Mouse (Mus musculus) myocyte (in vitro differentiated cells): ENCODE results near the gene Lrpap1. TPM values are rescaled to one million over a fixed set of nuclear protein-coding genes. Genes with fewer than 3 reads are reported as not detected.

ENCODE experiments used
- H3K27me3 ChIP-seq: one replicate; pipeline ENCODE4 v1.6.1; 2011; ENCODE audit not compliant: control insufficient read depth, insufficient read depth, insufficient read length
- H3K36me3 ChIP-seq: one replicate; pipeline ENCODE4 v1.6.1; 2011; ENCODE audit not compliant: control insufficient read depth, insufficient read depth
- H3K4me2 ChIP-seq: one replicate; pipeline ENCODE4 v1.6.1; 2011; ENCODE audit warnings: low read depth, control low read depth
- H3K4me3 ChIP-seq: one replicate; pipeline ENCODE4 v1.5.1; 2011; ENCODE audit warnings: mild to moderate bottlenecking, control low read depth, moderate library complexity
- H3K79me2 ChIP-seq: one replicate; pipeline ENCODE4 v1.6.1; 2011; ENCODE audit not compliant: control insufficient read depth, insufficient read depth
- H3ac ChIP-seq: one replicate; pipeline ENCODE4 v1.6.1; 2011; ENCODE audit not compliant: control insufficient read depth, insufficient read length
- CEBPB ChIP-seq: IDR thresholded peaks from 2 replicates; pipeline ENCODE4 v1.6.1; 2011; ENCODE audit warnings: mild to moderate bottlenecking, moderate library complexity; ENCODE audit not compliant: poor library complexity, insufficient read depth, severe bottlenecking
- E2F4 ChIP-seq: IDR thresholded peaks from one replicate; pipeline ENCODE4 v1.6.1; 2011; ENCODE audit warnings: mild to moderate bottlenecking, control low read depth, moderate library complexity; ENCODE audit not compliant: insufficient read depth
- MAX ChIP-seq: IDR thresholded peaks from one replicate; pipeline ENCODE4 v1.6.1; 2011; ENCODE audit warnings: low read depth, mild to moderate bottlenecking, control low read depth
- MYOD1 ChIP-seq, 3 experiments: IDR thresholded peaks; one replicate each; pipeline ENCODE4 v1.6.1; 2011; ENCODE audit warnings: control low read depth in 2 of 3, low read depth in 2 of 3, mild to moderate bottlenecking in 2 of 3, moderate library complexity in 1 of 3; ENCODE audit not compliant: insufficient read length in 2 of 3, control insufficient read depth in 1 of 3
- MYOG ChIP-seq, 3 experiments: IDR thresholded peaks; one replicate each; pipeline ENCODE4 v1.6.1; 2011; ENCODE audit warnings: control low read depth in 2 of 3, low read depth in 2 of 3, mild to moderate bottlenecking in 2 of 3; ENCODE audit not compliant: insufficient read length in 2 of 3, control insufficient read depth in 1 of 3, insufficient read depth in 1 of 3
- POLR2A ChIP-seq: IDR thresholded peaks from one replicate; pipeline ENCODE4 v1.6.1; 2011; ENCODE audit warnings: low read depth, mild to moderate bottlenecking, control low read depth, moderate library complexity; ENCODE audit not compliant: insufficient read length
- POLR2AphosphoS2 ChIP-seq: IDR thresholded peaks from one replicate; pipeline ENCODE4 v1.6.1; 2011; ENCODE audit warnings: low read depth, control low read depth; ENCODE audit not compliant: insufficient read length
- REST ChIP-seq: IDR thresholded peaks from one replicate; pipeline ENCODE4 v1.6.1; 2011; ENCODE audit warnings: mild to moderate bottlenecking, control low read depth, moderate library complexity; ENCODE audit not compliant: insufficient read depth, insufficient read length
- SRF ChIP-seq: IDR thresholded peaks from one replicate; pipeline ENCODE4 v1.6.1; 2011; ENCODE audit warnings: low read depth; ENCODE audit not compliant: control insufficient read depth, insufficient read length
- TCF12 ChIP-seq: IDR thresholded peaks from one replicate; pipeline ENCODE4 v1.6.1; 2011; ENCODE audit warnings: mild to moderate bottlenecking, control low read depth; ENCODE audit not compliant: poor library complexity, insufficient read depth, severe bottlenecking
- TCF3 ChIP-seq: IDR thresholded peaks from one replicate; pipeline ENCODE4 v1.6.1; 2011; ENCODE audit warnings: low read depth, control low read depth; ENCODE audit not compliant: insufficient read length
- USF1 ChIP-seq: IDR thresholded peaks from one replicate; pipeline ENCODE4 v1.6.1; 2011; ENCODE audit warnings: low read depth, mild to moderate bottlenecking, control low read depth, moderate library complexity
- polyA plus RNA-seq: library from polyadenylated mRNA; unstranded; fragments of >200 nt; fragmentation: generic; extraction: Trizol; gene quantifications from one replicate; pipeline ENCODE4 v1.2.1, GENCODE M21; 2012; ENCODE audit warnings: missing spikeins

Gene Lrpap1
- polyA plus RNA-seq, 1 experiment = 46.2 TPM

DNA sequence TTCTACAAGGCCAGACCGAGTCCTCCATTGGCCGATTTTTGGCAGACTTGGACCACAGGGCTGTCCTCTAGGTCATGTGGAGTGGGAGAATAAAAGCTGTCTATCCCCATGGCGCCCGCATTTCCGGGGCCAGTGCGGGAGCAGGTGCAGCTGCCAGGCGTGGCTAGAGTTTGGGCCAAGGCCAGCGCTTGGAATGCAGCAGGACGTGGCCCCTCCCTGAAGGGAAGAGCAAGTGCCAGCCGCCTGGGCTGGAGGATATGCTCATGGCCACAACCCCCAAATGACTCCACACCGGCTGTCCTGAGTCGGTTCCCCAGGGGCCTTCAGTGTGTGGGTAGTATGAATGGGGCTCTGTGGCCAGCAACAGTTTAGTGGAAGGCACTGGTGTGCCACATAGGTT is 50.5 kb downstream of the Lrpap1 start:
- Histone ChIP-seq H3ac (no peak overlapping the region), H3K4me2 (peak overlapping the region; percentile 61), H3K36me3 (no peaks in the 10 kb centered on the region), H3K4me3 (no peak overlapping the region), H3K79me2 (peaks cover 4% of the 10 kb centered on the region), H3K27me3 (no peaks in the 10 kb centered on the region)
- TF ChIP-seq REST = no peak
- TF ChIP-seq E2F4 = no peak
- TF ChIP-seq USF1 = no peak
- no peak for TF ChIP-seq POLR2A
- TF ChIP-seq MYOG (IDR thresholded peaks at IDR 0.05; ENCODE audit: control insufficient read depth in 1 of 3, insufficient read depth in 1 of 3, insufficient read length in 2 of 3, low read depth in 2 of 3) = peak; percentile 62 to 99 (median 97)
- no peak for TF ChIP-seq POLR2AphosphoS2
- peak in 2 of 3 experiments; percentile 94 to 96 for TF ChIP-seq MYOD1 (IDR thresholded peaks at IDR 0.05; ENCODE audit: control insufficient read depth in 1 of 3, insufficient read length in 2 of 3, low read depth in 2 of 3)
- no peak for TF ChIP-seq CEBPB
- peak; percentile 72 for TF ChIP-seq TCF12
- TF ChIP-seq SRF = no peak
- TF ChIP-seq TCF3 = peak; percentile 73

DNA sequence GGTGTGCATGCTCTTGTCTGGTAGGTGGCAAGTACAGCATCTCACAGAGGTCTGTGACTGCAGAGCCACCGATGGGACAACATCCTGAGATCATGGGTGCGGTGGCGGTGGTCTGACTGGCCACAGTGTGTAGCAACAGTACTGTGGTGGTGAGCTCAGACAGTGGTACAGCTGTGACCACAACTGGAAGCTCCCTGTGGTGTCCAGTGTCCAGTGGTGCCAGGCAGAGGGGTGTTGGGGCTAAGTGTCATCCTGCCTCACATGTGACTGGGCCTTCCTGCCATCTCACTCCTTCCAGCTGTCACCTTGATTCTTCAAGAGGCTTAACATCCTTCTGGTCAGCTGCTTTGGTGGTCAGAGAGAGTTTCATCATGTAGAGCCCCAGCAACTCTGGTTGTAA is 50.9 kb downstream of the Lrpap1 start:
- Histone ChIP-seq H3K79me2 (peaks cover 2% of the 10 kb centered on the region), H3ac (no peak overlapping the region), H3K4me2 (peak overlapping the region; percentile 61), H3K36me3 (no peaks in the 10 kb centered on the region), H3K27me3 (no peaks in the 10 kb centered on the region), H3K4me3 (no peak overlapping the region)
- TF ChIP-seq MYOD1 (IDR thresholded peaks at IDR 0.05; ENCODE audit: control insufficient read depth in 1 of 3, insufficient read length in 2 of 3, low read depth in 2 of 3) (peak in 2 of 3 experiments; percentile 55 to 85), USF1 (no peak), MYOG (IDR thresholded peaks at IDR 0.05; ENCODE audit: control insufficient read depth in 1 of 3, insufficient read depth in 1 of 3, insufficient read length in 2 of 3, low read depth in 2 of 3) (peak; percentile 44 to 81 (median 69)), TCF3 (peak; percentile 16)

DNA sequence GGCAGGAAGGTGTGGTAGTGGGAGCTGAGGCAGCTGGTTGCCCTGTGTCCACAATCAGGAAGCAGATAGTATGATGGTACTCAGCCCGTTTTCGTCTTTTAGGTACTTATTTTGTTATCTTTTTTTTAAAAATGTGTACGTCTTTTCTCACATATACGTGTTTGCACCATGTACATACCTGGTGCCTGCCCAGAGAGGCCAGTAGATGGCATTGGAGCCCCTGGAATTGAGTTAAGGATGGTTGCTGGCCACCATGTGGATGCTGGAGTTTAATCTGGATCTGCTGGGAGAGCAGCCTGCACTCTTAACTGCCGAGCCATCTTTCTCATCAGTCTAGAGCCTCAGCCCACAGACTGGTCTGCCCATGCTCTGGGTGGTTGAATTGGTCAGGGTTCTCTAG is 55.0 kb downstream of the Lrpap1 start:
- no peak overlapping the region for H3ac ChIP-seq
- H3K4me3 ChIP-seq = no peak overlapping the region
- no peaks in the 10 kb centered on the region for H3K36me3 ChIP-seq
- no peak overlapping the region for H3K4me2 ChIP-seq
- H3K27me3 ChIP-seq = no peaks in the 10 kb centered on the region
- TF ChIP-seq USF1 (no peak), E2F4 (no peak), POLR2AphosphoS2 (no peak), MYOD1 (IDR thresholded peaks at IDR 0.05; ENCODE audit: control insufficient read depth in 1 of 3, insufficient read length in 2 of 3, low read depth in 2 of 3) (no peak), MAX (no peak), TCF12 (no peak), TCF3 (no peak), CEBPB (no peak), MYOG (IDR thresholded peaks at IDR 0.05; ENCODE audit: control insufficient read depth in 1 of 3, insufficient read depth in 1 of 3, insufficient read length in 2 of 3, low read depth in 2 of 3) (no peak), REST (no peak), POLR2A (no peak), SRF (no peak)
- no peaks in the 10 kb centered on the region for H3K79me2 ChIP-seq

DNA sequence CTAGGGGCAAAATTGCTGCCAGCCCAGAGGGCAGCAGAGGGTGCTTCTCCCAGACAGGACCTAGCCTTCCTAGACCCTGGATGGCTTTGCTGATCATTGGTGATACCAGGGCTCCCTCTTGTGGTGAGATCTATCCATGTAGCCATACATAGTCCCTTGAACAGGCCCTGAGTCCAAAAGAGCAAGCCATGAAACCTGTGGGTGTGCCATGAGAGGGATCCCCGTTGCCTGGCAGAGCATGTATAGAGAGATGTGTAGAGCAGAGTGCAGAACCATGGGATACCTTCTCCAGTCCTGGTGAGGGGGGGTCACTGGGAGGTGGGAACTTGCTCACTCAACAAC is 62.5 kb downstream of the Lrpap1 start:
- Histone ChIP-seq H3K79me2 (no peaks in the 10 kb centered on the region), H3K27me3 (no peaks in the 10 kb centered on the region), H3K36me3 (no peaks in the 10 kb centered on the region), H3K4me2 (no peak overlapping the region), H3ac (no peak overlapping the region), H3K4me3 (no peak overlapping the region)
- TF ChIP-seq MAX = no peak
- no peak for TF ChIP-seq POLR2AphosphoS2
- TF ChIP-seq USF1 = no peak
- TF ChIP-seq SRF = no peak
- TF ChIP-seq MYOG (IDR thresholded peaks at IDR 0.05; ENCODE audit: control insufficient read depth in 1 of 3, insufficient read depth in 1 of 3, insufficient read length in 2 of 3, low read depth in 2 of 3) = no peak
- TF ChIP-seq E2F4 = no peak
- no peak for TF ChIP-seq TCF12
- no peak for TF ChIP-seq CEBPB
- TF ChIP-seq MYOD1 (IDR thresholded peaks at IDR 0.05; ENCODE audit: control insufficient read depth in 1 of 3, insufficient read length in 2 of 3, low read depth in 2 of 3) = no peak
- no peak for TF ChIP-seq TCF3
- TF ChIP-seq REST = no peak
- no peak for TF ChIP-seq POLR2A

DNA sequence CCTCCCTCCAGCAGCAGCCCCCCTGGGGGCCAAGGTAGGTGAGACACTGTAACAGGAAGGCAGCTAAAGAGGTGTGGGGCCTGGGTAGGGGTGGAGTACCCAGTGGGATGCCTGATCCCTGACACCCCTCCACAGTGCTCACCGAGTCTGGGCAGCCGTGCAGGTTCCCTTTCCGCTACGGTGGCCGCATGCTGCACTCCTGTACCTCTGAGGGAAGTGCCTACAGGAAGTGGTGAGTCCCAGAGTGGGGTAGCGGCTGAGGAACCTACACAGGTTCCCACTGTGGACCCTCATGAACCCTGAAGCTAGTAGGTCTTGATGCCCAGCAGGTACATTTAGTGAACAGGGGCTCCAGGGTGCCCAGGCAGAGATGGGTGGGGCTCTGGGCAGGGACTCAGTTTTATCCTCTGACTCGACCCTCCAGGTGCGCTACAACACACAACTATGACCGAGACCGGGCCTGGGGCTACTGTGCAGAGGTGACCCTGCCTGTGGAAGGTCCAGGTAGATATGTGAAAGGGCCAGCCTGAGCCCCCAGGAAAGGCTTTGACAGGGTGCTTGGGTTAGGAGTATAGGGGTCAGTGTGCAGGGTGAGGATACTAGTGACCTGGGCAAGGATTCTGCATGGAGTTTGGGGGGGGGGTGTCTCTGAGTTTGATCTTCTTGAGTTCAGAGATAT is 63.0 kb downstream of the Lrpap1 start:
- H3K36me3 ChIP-seq = no peaks in the 10 kb centered on the region
- no peak for TF ChIP-seq E2F4
- TF ChIP-seq POLR2AphosphoS2 = no peak
- no peak for TF ChIP-seq MAX
- H3K27me3 ChIP-seq = no peaks in the 10 kb centered on the region
- H3ac ChIP-seq = no peak overlapping the region
- no peak overlapping the region for H3K4me2 ChIP-seq
- no peaks in the 10 kb centered on the region for H3K79me2 ChIP-seq
- no peak overlapping the region for H3K4me3 ChIP-seq

Other genes starting within 250 kb of the Lrpap1 start
- gene Msantd1, start 197.8 kb downstream of the Lrpap1 start, polyA plus RNA-seq = not detected
- gene Rgs12, start 156.3 kb downstream of the Lrpap1 start, polyA plus RNA-seq = 30.5 TPM
- 0.26 TPM for gene Hgfac, start 64.3 kb downstream of the Lrpap1 start, polyA plus RNA-seq
- 49.5 TPM for gene Dok7, start 49.0 kb downstream of the Lrpap1 start, polyA plus RNA-seq
- gene Adra2c, start 172.6 kb upstream of the Lrpap1 start, polyA plus RNA-seq = not detected